Mouse (Mus musculus): ENCODE data around the gene Lyzl6.

- no peak for TF ChIP-seq MYOG (IDR thresholded peaks at IDR 0.05; ENCODE audit: control insufficient read depth in 1 of 3, insufficient read depth in 1 of 3, insufficient read length in 2 of 3, low read depth in 2 of 3)
- no peak for TF ChIP-seq SRF (IDR thresholded peaks at IDR 0.05; ENCODE audit: control insufficient read depth, insufficient read length, low read depth)
- TF ChIP-seq POLR2A (IDR thresholded peaks at IDR 0.05; ENCODE audit: insufficient read length, low read depth) = no peak
- TF ChIP-seq USF1 (IDR thresholded peaks at IDR 0.05; ENCODE audit: low read depth) = no peak
- TF ChIP-seq MAX (IDR thresholded peaks at IDR 0.05; ENCODE audit: low read depth) = no peak
- no peak for TF ChIP-seq POLR2AphosphoS2 (IDR thresholded peaks at IDR 0.05; ENCODE audit: insufficient read length, low read depth)
- no peak for TF ChIP-seq TCF12 (IDR thresholded peaks at IDR 0.05; ENCODE audit: insufficient read depth, poor library complexity, severe bottlenecking)
- no peak for TF ChIP-seq E2F4 (IDR thresholded peaks at IDR 0.05; ENCODE audit: insufficient read depth)
These were observed 17.6 kb downstream of the Lyzl6 start, which contains the start of gene Gm884 for GRCm38 (mm10) chr11:103621040-103621439.

Measured in myocyte (in vitro differentiated cells).